Mouse (Mus musculus): ENCODE measurements around the gene Wnt3. TPM values are rescaled to one million over a fixed set of nuclear protein-coding genes. Genes with fewer than 3 reads are reported as not detected.
A peak's percentile ranks its signal among the peaks of the same experiment; 100 is the strongest.

Gene Wnt3
- polyA plus RNA-seq, 1 experiment from 2014 or later, result 8.7 TPM

- H3K4me1 ChIP-seq, result no peaks in the 10 kb centered on the region
- peaks cover 22% of the 10 kb centered on the region for H3K36me3 ChIP-seq
- no peak overlapping the region for H3K27ac ChIP-seq
- no peak overlapping the region for H3K4me3 ChIP-seq
- ATAC-seq (ENCODE audit: low FRiP score), result no peak
- H3K4me2 ChIP-seq (replicated peaks), result no peak overlapping the region
- no peaks in the 10 kb centered on the region for H3K9me3 ChIP-seq (replicated peaks)
- no peak overlapping the region for H3K9ac ChIP-seq
- WGBS, result 86% methylated on average over 7 of the region's 7 CpGs
- no peaks in the 10 kb centered on the region for H3K27me3 ChIP-seq
Measured at GRCm38 (mm10) chr11:103828866-103829265, 54.9 kb downstream of the Wnt3 start.

- no peaks in the 10 kb centered on the region for H3K9me3 ChIP-seq (replicated peaks)
- ATAC-seq (ENCODE audit: low FRiP score), result no peak
- no peaks in the 10 kb centered on the region for H3K4me1 ChIP-seq
- H3K36me3 ChIP-seq, result peaks cover 15% of the 10 kb centered on the region
- no peak overlapping the region for H3K4me3 ChIP-seq
- no peak overlapping the region for H3K4me2 ChIP-seq (replicated peaks)
- no peaks in the 10 kb centered on the region for H3K27me3 ChIP-seq
- H3K27ac ChIP-seq, result no peak overlapping the region
- WGBS, result 69% methylated on average over 4 of the region's 4 CpGs
- no peak overlapping the region for H3K9ac ChIP-seq
Measured at GRCm38 (mm10) chr11:103829956-103830355, 56.0 kb downstream of the Wnt3 start.

GRCm38 (mm10) chr11:103830476-103830875 is 56.5 kb downstream of the Wnt3 start:
- H3K27me3 ChIP-seq, result no peaks in the 10 kb centered on the region
- H3K9me3 ChIP-seq (replicated peaks), result no peaks in the 10 kb centered on the region
- peaks cover 15% of the 10 kb centered on the region for H3K36me3 ChIP-seq
- no peaks in the 10 kb centered on the region for H3K4me1 ChIP-seq
- no peak for ATAC-seq (ENCODE audit: low FRiP score)
- no peak overlapping the region for H3K4me3 ChIP-seq
- H3K27ac ChIP-seq, result no peak overlapping the region
- no peak overlapping the region for H3K4me2 ChIP-seq (replicated peaks)
- no peak overlapping the region for H3K9ac ChIP-seq
- WGBS, result 90% methylated on average over 9 of the region's 9 CpGs

- H3K4me2 ChIP-seq (replicated peaks), result no peak overlapping the region
- no peaks in the 10 kb centered on the region for H3K27me3 ChIP-seq
- H3K4me3 ChIP-seq, result no peak overlapping the region
- no peaks in the 10 kb centered on the region for H3K4me1 ChIP-seq
- no peak overlapping the region for H3K9ac ChIP-seq
- peaks cover 13% of the 10 kb centered on the region for H3K36me3 ChIP-seq
- no peak for ATAC-seq (ENCODE audit: low FRiP score)
- no peaks in the 10 kb centered on the region for H3K9me3 ChIP-seq (replicated peaks)
- H3K27ac ChIP-seq, result no peak overlapping the region
- WGBS, result 88% methylated on average over 3 of the region's 3 CpGs
Measured at GRCm38 (mm10) chr11:103831766-103832165, 57.8 kb downstream of the Wnt3 start.

- H3K27ac ChIP-seq, result no peak overlapping the region
- 83% methylated on average over 4 of the region's 4 CpGs for WGBS
- H3K9ac ChIP-seq, result no peak overlapping the region
- H3K9me3 ChIP-seq (replicated peaks), result no peaks in the 10 kb centered on the region
- H3K4me3 ChIP-seq, result no peak overlapping the region
- H3K4me2 ChIP-seq (replicated peaks), result no peak overlapping the region
- ATAC-seq (ENCODE audit: low FRiP score), result no peak
- H3K27me3 ChIP-seq, result no peaks in the 10 kb centered on the region
- no peaks in the 10 kb centered on the region for H3K4me1 ChIP-seq
- H3K36me3 ChIP-seq, result peaks cover 8% of the 10 kb centered on the region
Measured at GRCm38 (mm10) chr11:103832331-103832730, 58.4 kb downstream of the Wnt3 start.

GRCm38 (mm10) chr11:103838955-103839354 is 65.0 kb downstream of the Wnt3 start:
- 83% methylated on average over 2 of the region's 2 CpGs for WGBS
- Histone ChIP-seq H3K9ac (no peak overlapping the region), H3K36me3 (0 out of 2 replicates have a peak, but pooled peaks cover 5% of the 10 kb centered on the region), H3K4me1 (peaks cover 17% of the 10 kb centered on the region), H3K27me3 (no peaks in the 10 kb centered on the region), H3K4me3 (no peak overlapping the region), H3K9me3 (replicated peaks) (no peaks in the 10 kb centered on the region), H3K4me2 (replicated peaks) (no peak overlapping the region), H3K27ac (no peak overlapping the region)
- ATAC-seq (ENCODE audit: low FRiP score), result no peak

GRCm38 (mm10) chr11:103840834-103841233 is 66.9 kb downstream of the Wnt3 start:
- no peak overlapping the region for H3K9ac ChIP-seq

GRCm38 (mm10) chr11:103848287-103848686 is 74.3 kb downstream of the Wnt3 start:
- Histone ChIP-seq H3K4me1 (peaks cover 8% of the 10 kb centered on the region), H3K9ac (no peak overlapping the region), H3K27me3 (no peaks in the 10 kb centered on the region), H3K4me3 (no peak overlapping the region), H3K36me3 (peaks cover 15% of the 10 kb centered on the region; the same call in 1 of the 2 replicates), H3K27ac (no peak overlapping the region), H3K4me2 (replicated peaks) (no peak overlapping the region), H3K9me3 (replicated peaks) (no peaks in the 10 kb centered on the region)
- 92% methylated on average over 11 of the region's 11 CpGs for WGBS
- ATAC-seq (ENCODE audit: low FRiP score), result no peak

More at GRCm38 (mm10) chr11:103840834-103841233, 66.9 kb downstream of the Wnt3 start:
- Histone ChIP-seq H3K9me3 (replicated peaks) (no peaks in the 10 kb centered on the region), H3K4me2 (replicated peaks) (peak overlapping the region; percentile 39), H3K4me3 (no peak overlapping the region), H3K4me1 (peaks cover 17% of the 10 kb centered on the region), H3K27ac (peak overlapping the region; percentile 77), H3K27me3 (no peaks in the 10 kb centered on the region), H3K36me3 (peaks cover 7% of the 10 kb centered on the region; the same call in 1 of the 2 replicates)
- WGBS, result 3% methylated on average over 11 of the region's 11 CpGs
- ATAC-seq (ENCODE audit: low FRiP score), result peak; percentile 74

- no peak for ATAC-seq (ENCODE audit: low FRiP score)
- 67% methylated on average over 16 of the region's 16 CpGs for WGBS
- Histone ChIP-seq H3K9ac (no peak overlapping the region), H3K27me3 (no peaks in the 10 kb centered on the region), H3K4me2 (replicated peaks) (no peak overlapping the region), H3K4me1 (peaks cover 19% of the 10 kb centered on the region), H3K27ac (no peak overlapping the region), H3K9me3 (replicated peaks) (no peaks in the 10 kb centered on the region), H3K4me3 (no peak overlapping the region), H3K36me3 (peaks cover 11% of the 10 kb centered on the region; the same call in 1 of the 2 replicates)
Measured at GRCm38 (mm10) chr11:103852590-103853283, 78.8 kb downstream of the Wnt3 start.

- no peak overlapping the region for H3K4me3 ChIP-seq
- ATAC-seq (ENCODE audit: low FRiP score), result no peak
- no peak overlapping the region for H3K4me2 ChIP-seq (replicated peaks)
- H3K27ac ChIP-seq, result 0 out of 2 replicates have a peak overlapping the region, but pooled peaks have one; percentile 9
- 37% methylated on average over 10 of the region's 10 CpGs for WGBS
- peaks cover 13% of the 10 kb centered on the region; the same call in 1 of the 2 replicates for H3K36me3 ChIP-seq
- H3K9ac ChIP-seq, result no peak overlapping the region
- H3K4me1 ChIP-seq, result peaks cover 19% of the 10 kb centered on the region
- no peaks in the 10 kb centered on the region for H3K9me3 ChIP-seq (replicated peaks)
- H3K27me3 ChIP-seq, result no peaks in the 10 kb centered on the region
Measured at GRCm38 (mm10) chr11:103853284-103853920, 79.5 kb downstream of the Wnt3 start.

GRCm38 (mm10) chr11:103854294-103854693 is 80.3 kb downstream of the Wnt3 start:
- H3K9me3 ChIP-seq (replicated peaks), result no peaks in the 10 kb centered on the region
- no peaks in the 10 kb centered on the region for H3K27me3 ChIP-seq
- WGBS, result 41% methylated on average over 9 of the region's 9 CpGs
- peaks cover 19% of the 10 kb centered on the region for H3K4me1 ChIP-seq
- no peak overlapping the region for H3K27ac ChIP-seq
- H3K4me2 ChIP-seq (replicated peaks), result no peak overlapping the region
- no peak overlapping the region for H3K4me3 ChIP-seq
- ATAC-seq (ENCODE audit: low FRiP score), result no peak
- peaks cover 20% of the 10 kb centered on the region; the same call in 1 of the 2 replicates for H3K36me3 ChIP-seq
- H3K9ac ChIP-seq, result no peak overlapping the region

- Histone ChIP-seq H3K9me3 (replicated peaks) (no peaks in the 10 kb centered on the region), H3K27ac (no peak overlapping the region), H3K36me3 (peaks cover 36% of the 10 kb centered on the region), H3K27me3 (no peaks in the 10 kb centered on the region), H3K4me2 (replicated peaks) (no peak overlapping the region), H3K4me1 (peaks cover 19% of the 10 kb centered on the region), H3K9ac (no peak overlapping the region), H3K4me3 (no peak overlapping the region)
- 90% methylated on average over 7 of the region's 7 CpGs for WGBS
- no peak for ATAC-seq (ENCODE audit: low FRiP score)
Measured at GRCm38 (mm10) chr11:103856641-103857040, 82.7 kb downstream of the Wnt3 start.

Data from hindbrain, embryonic 12.5 days (tissue).